Mouse (Mus musculus) mesoderm, embryonic 11.5 days (tissue): ENCODE measurements at regions not wholly inside any gene's neighbourhood (a gene's known extent, or its start where the extent isn't known, plus 50 kb on each side); places are given as distances from the start of the nearest gene placed in this dataset.
A peak's percentile ranks its signal among the peaks of the same experiment; 100 is the strongest.

Experiments used
- DNase-seq: peaks from one replicate; pipeline ENCODE4 v3.0.0-alpha.2; 2012; ENCODE audit warnings: low read depth, low spot score

DNA sequence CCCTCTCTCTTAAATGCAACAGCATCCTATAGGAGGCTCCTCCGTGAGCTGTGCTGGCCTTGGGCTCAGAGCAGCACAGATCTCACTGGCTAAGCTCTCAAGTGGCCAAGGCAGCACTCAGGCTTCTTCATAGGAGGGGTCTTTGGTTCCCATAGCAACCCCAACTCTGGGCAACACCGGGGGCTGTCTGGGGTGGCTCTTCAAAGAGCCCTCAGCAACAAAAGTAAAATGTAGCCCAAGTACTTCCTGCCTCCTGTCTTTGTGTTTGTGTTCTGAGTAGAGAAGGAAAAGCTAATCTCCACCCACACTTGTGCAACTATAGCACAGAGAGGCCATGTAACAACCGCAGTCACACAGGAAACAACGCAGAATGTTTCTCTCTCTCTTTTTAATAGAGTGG is 322.2 kb upstream of the Tbx3 start:
- no peak for DNase-seq

DNA sequence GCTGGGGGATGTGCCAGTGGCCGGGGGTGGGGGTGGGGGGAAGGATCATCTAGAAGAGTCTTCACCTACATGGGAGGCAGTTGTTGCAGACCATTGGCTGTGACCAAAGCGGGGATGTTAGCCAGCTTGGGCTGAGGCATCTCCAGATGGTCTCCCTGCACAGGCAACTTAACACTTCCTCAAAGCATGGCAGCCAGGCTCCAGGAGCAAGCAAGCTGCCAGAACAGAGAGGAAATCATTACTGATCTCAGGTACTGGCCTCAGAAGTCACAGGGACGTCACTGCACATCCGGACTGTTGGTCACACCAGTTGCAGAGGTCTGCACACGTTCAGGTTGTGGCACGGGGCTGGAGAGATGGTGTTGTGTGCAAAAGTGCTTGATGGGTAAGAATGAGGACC is 321.1 kb upstream of the Tbx3 start:
- no peak for DNase-seq

DNA sequence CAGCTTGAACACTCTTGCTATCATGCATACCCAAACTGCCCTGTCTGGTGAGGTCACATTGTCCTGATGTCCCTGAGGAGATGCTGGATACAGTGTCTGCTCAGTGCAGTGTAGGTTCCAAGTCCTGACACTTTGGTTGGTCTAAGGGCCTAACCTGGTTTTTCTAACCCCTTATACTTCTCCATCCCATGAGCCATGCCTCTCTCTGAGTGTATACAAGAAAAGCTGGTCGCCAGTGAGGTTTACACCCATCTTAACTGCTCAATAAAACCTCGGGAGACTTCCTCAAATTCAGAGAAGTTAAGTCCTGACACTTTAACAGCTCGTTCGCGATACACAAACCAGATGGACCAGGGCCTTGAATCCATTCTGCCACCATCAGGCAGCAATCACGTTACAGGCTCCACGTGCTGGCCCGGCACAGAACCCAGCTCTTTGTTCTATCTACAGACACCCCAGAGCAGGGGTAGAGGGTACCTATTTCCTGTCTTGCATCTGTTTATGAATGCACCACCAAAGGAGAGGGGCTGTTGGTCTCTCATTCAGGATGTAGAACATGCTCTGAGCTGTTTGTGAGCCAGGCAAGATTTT is 320.0 kb upstream of the Tbx3 start:
- DNase-seq, result no peak

DNA sequence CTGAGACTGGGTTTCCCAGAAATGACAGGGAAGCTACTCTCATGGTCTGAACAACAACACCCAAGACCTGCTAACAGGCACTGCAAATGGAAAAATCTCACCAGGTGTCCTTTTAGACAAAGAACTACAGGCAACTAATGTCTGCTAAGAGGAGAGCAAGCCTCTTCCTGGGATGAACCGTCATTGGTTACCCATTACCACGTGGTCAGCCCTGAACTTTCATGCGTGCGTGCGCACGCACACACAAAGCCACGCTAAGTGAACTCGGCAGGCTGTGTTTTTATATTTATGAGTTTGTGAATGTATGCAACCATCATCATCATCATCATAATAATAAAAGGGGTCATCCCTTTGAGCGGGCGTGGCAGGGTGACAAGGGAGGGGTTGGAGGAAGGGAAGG is 315.0 kb upstream of the Tbx3 start:
- DNase-seq, result no peak

DNA sequence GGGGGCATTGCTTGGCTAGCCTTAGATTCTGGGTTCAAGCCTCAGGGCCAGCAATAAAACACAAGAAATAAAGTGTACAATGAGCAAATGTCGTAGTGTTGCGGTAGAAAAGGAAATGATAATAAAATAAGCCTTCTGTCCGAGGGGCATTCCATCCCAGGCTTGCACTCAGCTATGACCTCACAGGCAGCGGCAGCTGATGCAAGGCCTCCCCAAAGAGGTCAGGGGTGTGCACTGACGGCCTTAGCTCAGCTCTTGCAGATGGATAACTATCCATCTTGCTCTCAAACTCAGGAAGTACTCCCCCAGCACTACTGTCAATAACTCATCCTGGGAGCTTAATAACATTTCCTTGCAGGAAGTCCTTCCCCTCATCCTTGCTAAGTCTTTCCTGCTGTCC is 314.4 kb upstream of the Tbx3 start:
- no peak for DNase-seq

DNA sequence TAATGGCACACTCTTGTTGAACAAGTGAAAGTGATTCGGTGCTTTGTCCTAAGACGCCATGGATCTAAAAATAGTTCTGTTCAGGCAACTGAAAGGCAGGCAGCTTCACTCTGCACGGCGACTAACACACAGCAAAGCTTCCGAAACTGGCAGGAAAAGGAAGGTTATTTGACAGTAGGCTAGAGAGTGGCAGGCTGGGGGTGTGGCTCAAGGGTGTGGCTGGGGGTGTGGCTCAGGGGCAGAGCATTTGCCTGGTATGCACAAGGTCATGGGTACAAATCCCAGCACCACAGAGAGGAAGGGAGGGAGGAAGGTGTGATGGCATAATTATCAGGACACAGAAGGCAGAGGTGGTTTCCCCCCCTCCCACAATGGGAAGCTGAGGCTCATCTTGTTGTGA is 310.8 kb upstream of the Tbx3 start:
- DNase-seq, result no peak

GRCm38 (mm10) chr5:119360351-119360750 is 310.1 kb upstream of the Tbx3 start:
- DNase-seq, result no peak

DNA sequence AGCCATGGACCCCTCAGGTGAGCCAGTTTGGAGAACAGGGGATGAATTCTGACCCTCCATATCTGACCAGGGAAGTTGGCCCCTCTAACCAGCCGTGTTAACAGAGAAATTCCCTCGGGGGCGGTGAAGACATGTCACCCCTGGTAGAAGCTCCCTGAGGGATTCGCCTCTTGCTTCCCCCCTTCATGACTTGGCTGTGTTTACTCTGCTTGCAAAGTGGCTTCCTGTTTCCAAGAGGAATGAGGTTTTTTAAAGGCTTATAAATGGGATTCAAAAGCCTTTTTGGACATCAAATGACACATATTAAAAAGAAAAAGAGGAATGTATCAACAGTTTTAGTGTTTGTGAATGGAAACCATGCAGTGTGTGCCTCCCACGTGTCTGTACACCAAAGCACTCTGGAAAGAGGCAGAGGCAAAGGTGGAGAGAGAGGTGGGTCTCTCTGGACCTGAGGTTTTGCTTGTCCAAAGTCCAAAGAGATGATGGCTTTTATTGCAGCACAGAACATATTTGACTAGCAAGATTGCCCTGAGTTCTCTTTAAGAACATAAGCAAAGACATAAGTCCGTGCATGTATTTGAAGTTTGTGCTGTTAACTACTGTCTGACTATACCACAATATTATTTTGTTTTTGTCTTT is 308.9 kb upstream of the Tbx3 start:
- DNase-seq, result no peak

DNA sequence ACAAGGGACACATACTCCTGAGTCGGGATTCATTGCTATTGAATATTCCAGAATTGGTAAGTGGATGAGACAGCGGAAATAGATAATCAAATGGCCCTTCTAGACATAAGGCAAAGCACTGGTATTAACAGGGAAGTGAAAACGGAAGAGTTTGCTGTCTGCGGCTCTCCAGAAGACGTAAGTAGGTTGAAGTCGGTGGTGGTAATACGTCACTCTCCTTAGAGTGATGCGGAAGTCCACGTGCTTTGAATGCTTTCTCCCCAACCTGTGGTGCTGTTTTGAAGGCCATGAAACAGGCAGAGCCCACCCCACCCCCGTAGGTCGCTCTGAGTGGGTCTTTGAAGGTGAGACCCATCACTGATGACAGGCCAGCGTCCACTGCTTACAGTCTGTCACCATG is 308.0 kb upstream of the Tbx3 start:
- no peak for DNase-seq

DNA sequence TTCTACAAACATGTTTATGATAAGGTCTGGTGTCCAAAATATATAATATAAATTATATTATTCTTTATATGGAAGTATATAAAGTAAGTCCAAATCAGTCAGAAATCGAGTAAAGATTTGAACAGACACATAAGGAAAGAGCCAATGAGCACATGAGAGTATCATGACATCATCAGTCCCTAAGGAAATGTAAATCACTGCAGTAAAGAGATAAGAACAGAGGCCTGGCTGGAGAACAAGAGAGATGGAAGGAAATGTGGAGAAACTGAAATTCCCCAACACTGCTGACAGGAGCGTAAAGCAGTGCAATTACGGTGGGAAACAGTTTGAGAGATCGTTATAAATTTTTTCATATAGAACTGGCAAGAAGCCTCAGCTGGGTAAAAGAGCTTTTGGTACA is 306.2 kb upstream of the Tbx3 start:
- DNase-seq, result no peak

- DNase-seq, result no peak
These were observed 305.3 kb upstream of the Tbx3 start for GRCm38 (mm10) chr5:119365157-119365556.

DNA sequence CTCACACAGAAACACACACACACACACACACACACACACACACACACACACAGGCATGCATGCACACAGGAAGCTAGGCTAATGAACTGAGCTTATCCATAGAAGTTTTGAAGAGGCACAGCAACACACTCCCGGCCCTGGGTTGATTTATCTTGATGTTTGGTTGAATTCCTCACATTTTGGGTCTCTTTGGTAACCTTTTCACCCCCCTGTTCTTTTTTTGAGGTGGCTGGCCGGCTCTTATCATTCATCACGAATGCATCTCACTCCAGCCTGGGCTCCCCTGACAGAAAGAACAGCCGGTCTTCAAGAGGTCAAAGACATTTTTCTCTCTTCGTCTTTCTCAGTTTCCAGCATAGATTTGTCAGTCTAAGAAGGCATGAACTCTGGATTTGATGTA is 304.2 kb upstream of the Tbx3 start:
- DNase-seq, result peak; percentile 69

DNA sequence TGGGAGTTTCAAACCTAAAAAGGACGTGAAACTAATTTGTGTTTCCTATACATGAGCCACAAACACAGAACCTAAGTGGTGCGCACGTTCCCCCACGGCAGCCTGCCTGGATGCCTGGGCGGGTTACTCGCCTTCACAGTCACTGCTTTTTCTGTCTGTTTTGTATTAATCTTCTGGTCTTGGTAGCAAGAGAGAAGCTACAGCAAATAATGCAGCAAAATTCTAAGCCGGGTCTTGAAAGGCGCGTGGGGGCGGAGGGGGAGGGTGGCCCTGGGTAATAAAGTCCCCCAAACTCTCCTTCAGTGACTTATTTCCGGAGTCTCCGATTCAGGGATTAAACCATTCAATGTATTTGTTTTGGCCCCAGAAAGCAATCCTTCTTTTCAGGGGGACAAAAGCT is 300.0 kb upstream of the Tbx3 start:
- no peak for DNase-seq

DNA sequence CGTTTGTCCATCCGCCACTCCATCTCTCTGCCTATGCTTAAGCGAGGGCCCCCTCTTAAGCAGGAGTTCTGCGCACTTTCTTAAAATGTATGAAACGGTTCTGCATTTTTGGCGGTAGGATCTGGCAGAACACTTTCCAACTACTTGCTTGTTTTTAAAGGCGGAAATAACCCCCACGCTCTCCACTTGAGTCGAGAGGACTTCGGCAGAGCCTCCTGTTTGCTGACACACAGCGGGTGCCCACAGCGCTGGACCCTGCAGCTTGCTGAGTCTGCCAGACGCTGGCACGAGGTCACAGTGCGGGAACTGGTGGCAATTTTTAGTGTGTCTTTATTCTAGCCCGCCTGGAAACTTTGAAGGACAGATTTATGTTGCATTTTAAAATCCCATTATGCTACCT is 299.5 kb upstream of the Tbx3 start:
- DNase-seq, result no peak

GRCm38 (mm10) chr5:119373774-119374700 is 296.4 kb upstream of the Tbx3 start:
- no peak for DNase-seq

DNA sequence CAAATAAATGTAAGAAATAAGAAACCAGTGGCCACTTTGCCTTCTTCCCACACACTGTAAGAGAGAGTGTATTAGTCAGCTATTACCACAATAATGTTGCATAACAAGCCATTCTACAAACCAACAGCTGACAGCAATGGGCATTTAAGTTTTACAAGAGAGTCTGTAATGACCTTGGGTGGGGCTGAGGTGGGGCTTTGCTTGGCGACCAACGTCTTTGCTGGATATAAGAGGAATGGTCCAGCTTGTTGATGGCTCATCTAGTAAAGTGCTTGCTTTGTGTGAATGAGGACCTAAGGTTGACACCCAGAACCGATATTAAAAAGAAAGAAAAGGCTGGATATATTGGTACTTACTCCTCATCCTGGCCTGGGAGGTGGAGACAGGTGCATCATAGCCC is 295.6 kb upstream of the Tbx3 start:
- no peak for DNase-seq

GRCm38 (mm10) chr5:119378261-119378660 is 292.2 kb upstream of the Tbx3 start:
- DNase-seq, result peak; percentile 47

- DNase-seq, result no peak
These were observed 290.5 kb upstream of the Tbx3 start for GRCm38 (mm10) chr5:119379915-119380432.

- DNase-seq, result peak; percentile 59
These were observed 289.0 kb upstream of the Tbx3 start for GRCm38 (mm10) chr5:119381495-119381894.

- DNase-seq, result no peak
These were observed 285.0 kb upstream of the Tbx3 start for GRCm38 (mm10) chr5:119385506-119385905.

GRCm38 (mm10) chr5:119386821-119387220 is 283.6 kb upstream of the Tbx3 start:
- DNase-seq, result no peak

- DNase-seq, result no peak
These were observed 283.2 kb upstream of the Tbx3 start for GRCm38 (mm10) chr5:119387261-119387660.

DNA sequence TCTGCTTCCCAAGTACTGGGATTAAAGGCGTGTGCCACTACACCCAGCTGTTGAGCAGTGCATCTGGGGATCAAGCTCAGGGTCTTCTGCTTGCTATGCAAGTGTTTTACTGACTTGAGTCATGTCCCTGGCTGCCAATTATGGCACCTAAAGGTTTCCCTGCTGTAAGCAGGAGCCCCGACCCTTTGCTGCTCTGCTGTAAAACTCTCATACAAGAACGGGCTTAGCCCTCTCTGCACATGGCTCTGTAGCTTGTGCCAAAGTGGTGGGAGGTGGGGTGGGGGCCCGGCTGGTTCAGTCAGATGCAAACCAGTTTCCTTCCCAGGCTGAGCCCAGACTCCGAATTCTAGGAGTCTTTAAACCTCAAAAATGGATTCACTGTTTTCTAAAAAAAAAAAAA is 281.6 kb upstream of the Tbx3 start:
- DNase-seq, result no peak
